Mouse (Mus musculus) embryonic facial prominence, embryonic 15.5 days (tissue): ENCODE measurements around the gene Kng1. TPM values are rescaled to one million over a fixed set of nuclear protein-coding genes. Genes with fewer than 3 reads are reported as not detected.

Source experiments
- ATAC-seq: fragments of 200-750 bp; cut with Nextera tagmentation; 2 replicates; pipeline ENCODE4 v1.8.0; 2017; ENCODE audit warnings: low read depth, moderate TSS enrichment; ENCODE audit not compliant: insufficient number of reproducible peaks, low FRiP score, low TSS enrichment
- H3K27ac ChIP-seq: fragments of 300-500 bp; sonication (generic); replicated peaks from 2 replicates; pipeline ENCODE4 v1.5.1; 2015; ENCODE audit warnings: mild to moderate bottlenecking, inconsistent platforms
- H3K27me3 ChIP-seq: fragments of 300-500 bp; sonication (generic); 2 replicates; pipeline ENCODE4 v1.6.1; 2015; ENCODE audit warnings: inconsistent platforms
- H3K36me3 ChIP-seq: fragments of 300-500 bp; sonication (generic); 2 replicates; pipeline ENCODE4 v1.6.1; 2015; ENCODE audit warnings: mild to moderate bottlenecking, inconsistent platforms
- H3K4me1 ChIP-seq: fragments of 300-500 bp; sonication (generic); 2 replicates; pipeline ENCODE4 v1.6.1; 2015; ENCODE audit warnings: inconsistent platforms
- H3K4me2 ChIP-seq: fragments of 300-500 bp; sonication (generic); replicated peaks from 2 replicates; pipeline ENCODE4 v1.6.1; 2015; ENCODE audit warnings: mild to moderate bottlenecking, inconsistent platforms
- H3K4me3 ChIP-seq: fragments of 300-500 bp; sonication (generic); replicated peaks from 2 replicates; pipeline ENCODE4 v1.5.1; 2015; ENCODE audit warnings: mild to moderate bottlenecking, inconsistent platforms
- H3K9ac ChIP-seq: fragments of 300-500 bp; sonication (generic); 2 replicates; pipeline ENCODE4 v1.6.1; 2015; ENCODE audit warnings: inconsistent platforms
- H3K9me3 ChIP-seq: fragments of 300-500 bp; sonication (generic); replicated peaks from 2 replicates; pipeline ENCODE4 v1.6.1; 2016; ENCODE audit warnings: inconsistent platforms
- WGBS: fragments of 180-500 bp; shearing (Covaris S2); methylation state at CpG from one replicate; pipeline ENCODE4 v1.1.7; 2015; 5-methylcytosine and 5-hydroxymethylcytosine counted together
- microRNA-seq: library from miRNA; unstranded; fragments of <30 nt; microRNA quantifications from one replicate; pipeline ENCODE4, GENCODE M21; 2016; ENCODE audit warnings: borderline number of aligned reads
- polyA plus RNA-seq: library from polyadenylated mRNA; unstranded; fragments of >200 nt; fragmentation: Nextera tagmentation; extraction: Ambion mirVana; gene quantifications from 2 replicates; pipeline ENCODE4 v1.2.1, GENCODE M21; 2015

The Kng1 gene
- polyA plus RNA-seq, 1 experiment from 2014 or later = 0.17 TPM

DNA sequence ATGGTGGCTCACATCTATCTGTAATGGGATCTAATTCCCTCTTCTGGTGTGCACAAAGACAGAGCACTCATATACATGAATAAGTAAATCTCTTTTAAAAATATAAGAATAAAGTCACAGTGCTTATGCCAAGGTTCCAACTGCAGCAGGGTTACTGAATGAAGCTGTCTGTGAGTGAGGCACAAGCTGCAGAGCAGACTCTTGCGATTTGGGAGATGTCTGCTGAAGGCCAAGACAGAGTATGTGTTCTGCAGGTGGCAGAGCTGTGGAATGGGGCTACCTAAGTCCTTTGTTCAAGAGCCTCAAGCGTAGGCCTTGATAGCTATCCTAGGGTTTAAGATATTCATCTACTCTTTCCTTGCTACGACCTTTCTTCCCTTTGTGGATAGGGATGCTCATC lies 64.8 kb downstream of the Kng1 start:
- no peaks in the 10 kb centered on the region for H3K9me3 ChIP-seq
- H3K4me3 ChIP-seq = no peak overlapping the region
- no peak overlapping the region for H3K27ac ChIP-seq
- peaks cover 9% of the 10 kb centered on the region; the same call in 1 of the 2 replicates for H3K4me1 ChIP-seq
- WGBS = 93% methylated on average over 3 of the region's 3 CpGs
- no peak for ATAC-seq
- no peak overlapping the region for H3K4me2 ChIP-seq
- H3K9ac ChIP-seq = no peak overlapping the region
- H3K27me3 ChIP-seq = no peaks in the 10 kb centered on the region
- peaks cover 25% of the 10 kb centered on the region for H3K36me3 ChIP-seq

- Histone ChIP-seq H3K4me3 (no peak overlapping the region), H3K4me1 (peaks cover 9% of the 10 kb centered on the region; the same call in 1 of the 2 replicates), H3K27me3 (no peaks in the 10 kb centered on the region), H3K4me2 (no peak overlapping the region), H3K27ac (no peak overlapping the region), H3K9me3 (no peaks in the 10 kb centered on the region), H3K36me3 (peaks cover 25% of the 10 kb centered on the region), H3K9ac (no peak overlapping the region)
- no peak for ATAC-seq
- 83% methylated on average over 4 of the region's 4 CpGs for WGBS
Measured at GRCm38 (mm10) chr16:23123104-23123503, 65.4 kb downstream of the Kng1 start.

- Histone ChIP-seq H3K27me3 (no peaks in the 10 kb centered on the region), H3K4me1 (peaks cover 16% of the 10 kb centered on the region), H3K4me2 (no peak overlapping the region), H3K9ac (no peak overlapping the region), H3K36me3 (peaks cover 23% of the 10 kb centered on the region), H3K27ac (no peak overlapping the region), H3K9me3 (no peaks in the 10 kb centered on the region), H3K4me3 (no peak overlapping the region)
- 90% methylated on average over 4 of the region's 4 CpGs for WGBS
- no peak for ATAC-seq
Measured at GRCm38 (mm10) chr16:23124398-23124797, 66.7 kb downstream of the Kng1 start.

DNA sequence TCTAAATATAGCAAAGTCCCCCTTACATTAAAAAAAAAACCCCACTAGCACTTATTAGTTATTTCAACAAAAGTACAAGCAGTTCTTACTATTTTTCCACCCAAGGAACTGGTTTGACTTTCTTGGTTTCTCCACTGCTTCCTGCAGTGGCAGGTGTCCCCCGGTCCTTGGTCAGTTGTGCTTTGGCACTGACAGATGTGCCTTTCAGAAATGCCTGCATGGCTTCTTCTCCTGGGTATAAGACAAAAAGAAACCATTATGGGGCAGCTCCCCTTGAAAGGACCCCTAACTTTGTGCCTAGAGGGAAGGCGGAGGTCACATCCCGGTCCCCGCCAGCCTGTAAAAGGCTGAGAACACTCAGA lies 69.6 kb downstream of the Kng1 start:
- Histone ChIP-seq H3K4me1 (peaks cover 16% of the 10 kb centered on the region), H3K9me3 (no peaks in the 10 kb centered on the region), H3K27ac (peak overlapping the region; percentile 97), H3K36me3 (peaks cover 11% of the 10 kb centered on the region; the same call in 1 of the 2 replicates), H3K4me2 (peak overlapping the region; percentile 84), H3K4me3 (peak overlapping the region; percentile 69), H3K9ac (peak overlapping the region; percentile 82), H3K27me3 (no peaks in the 10 kb centered on the region)
- 0% methylated on average over 4 of the region's 4 CpGs for WGBS
- ATAC-seq = no peak

DNA sequence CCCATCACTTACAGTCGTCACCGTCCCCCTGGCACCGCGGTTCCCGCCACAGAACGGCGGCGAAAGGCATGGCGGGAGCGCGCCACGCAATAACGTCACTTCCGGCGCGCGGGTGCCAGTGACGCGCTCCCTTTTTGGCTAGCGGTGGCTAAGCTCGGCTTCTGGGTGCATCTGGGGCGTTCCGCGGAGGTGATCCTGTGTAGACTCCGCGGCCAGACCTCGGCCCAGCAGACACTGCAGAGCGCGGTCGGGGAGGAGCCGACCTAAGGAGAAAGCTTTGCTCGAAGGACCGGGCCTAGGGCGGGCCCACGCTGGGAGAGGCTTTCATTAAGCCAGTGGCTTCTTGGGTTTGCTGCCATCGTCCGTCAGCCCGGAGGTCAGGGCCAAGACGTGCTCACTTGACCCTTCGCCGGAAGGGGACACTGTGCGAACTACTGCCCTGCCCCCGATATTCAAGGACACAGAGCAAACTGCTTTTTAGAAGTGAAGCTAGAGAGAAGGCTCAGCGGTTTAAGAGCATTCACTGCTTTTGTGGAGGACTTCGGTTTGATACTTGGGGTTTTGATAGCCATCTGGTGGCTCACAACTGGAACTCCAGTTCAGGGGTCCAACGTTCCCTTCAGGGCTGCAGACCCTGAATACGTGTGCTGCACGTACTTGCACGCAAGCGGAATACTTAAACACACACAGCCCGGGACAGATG lies 70.2 kb downstream of the Kng1 start, which contains the start of gene Rfc4:
Rfc4 (minus strand) TSS at position 65 of the 703 bp plus-strand sequence.
- under 1% methylated on average over 51 of the region's 51 CpGs for WGBS
- Histone ChIP-seq H3K4me1 (peaks cover 16% of the 10 kb centered on the region), H3K36me3 (peaks cover 7% of the 10 kb centered on the region; the same call in 1 of the 2 replicates), H3K27ac (peak within 1 kb of the TSS; percentile 97), H3K4me2 (peak within 1 kb of the TSS; percentile 84), H3K9ac (peak within 1 kb of the TSS; percentile 82), H3K9me3 (no peaks in the 10 kb centered on the region), H3K4me3 (peak within 1 kb of the TSS; percentile 69), H3K27me3 (no peaks in the 10 kb centered on the region)
- ATAC-seq = peak; percentile 92

GRCm38 (mm10) chr16:23130303-23130702 lies 72.6 kb downstream of the Kng1 start:
- no peak overlapping the region for H3K4me3 ChIP-seq
- H3K9ac ChIP-seq = no peak overlapping the region
- no peak for ATAC-seq
- H3K36me3 ChIP-seq = no peaks in the 10 kb centered on the region
- H3K27ac ChIP-seq = no peak overlapping the region
- no peak overlapping the region for H3K4me2 ChIP-seq
- no peaks in the 10 kb centered on the region for H3K27me3 ChIP-seq
- H3K9me3 ChIP-seq = no peaks in the 10 kb centered on the region
- WGBS = 90% methylated on average over 3 of the region's 3 CpGs
- peaks cover 16% of the 10 kb centered on the region for H3K4me1 ChIP-seq

Small RNAs within 50 kb of the gene (microRNA-seq; reads per million reads assigned to microRNA genes)
- gene Gm49346 = not detected

Other genes with a start within 250 kb of the Kng1 start
- 0.19 and 0.20 TPM in 2 replicates for gene Crygs, start 246.3 kb upstream of the Kng1 start, polyA plus RNA-seq
- 23.8 and 28.1 TPM in 2 replicates for gene Tbccd1, start 200.2 kb upstream of the Kng1 start, polyA plus RNA-seq
- gene Dnajb11, start 200.0 kb upstream of the Kng1 start, polyA plus RNA-seq = 105 TPM in 2 replicates
- gene Ahsg, start 166.6 kb upstream of the Kng1 start, polyA plus RNA-seq = 0.49 TPM in 1 of 2 replicates, not detected in the other
- 5.5 and 5.8 TPM in 2 replicates for gene Fetub, start 139.5 kb upstream of the Kng1 start, polyA plus RNA-seq
- 0.12 and 0.18 TPM in 2 replicates for gene Hrg, start 106.8 kb upstream of the Kng1 start, polyA plus RNA-seq
- gene Kng2, start 28.4 kb upstream of the Kng1 start, polyA plus RNA-seq = 0.83 and 0.98 TPM in 2 replicates
- gene Eif4a2, start 49.6 kb downstream of the Kng1 start, polyA plus RNA-seq = 231 and 236 TPM in 2 replicates
- 83.0 and 86.0 TPM in 2 replicates for gene Rfc4, start 69.9 kb downstream of the Kng1 start, polyA plus RNA-seq
- gene Adipoq, start 88.7 kb downstream of the Kng1 start, polyA plus RNA-seq = 0.13 and 0.25 TPM in 2 replicates
- gene St6gal1, start 166.9 kb downstream of the Kng1 start, polyA plus RNA-seq = 13.5 and 16.5 TPM in 2 replicates